Mouse (Mus musculus) G1E (cell line): ENCODE results near the gene Vps26c. TPM values are rescaled to one million over a fixed set of nuclear protein-coding genes. Genes with fewer than 3 reads are reported as not detected.
"Not testable (repeated sequence)": the region's sequence is repeated elsewhere in the genome, so short reads cannot be mapped to it uniquely, and the experiment has no call there.

ENCODE experiments used
- ATAC-seq: 2 replicates; pipeline ENCODE4 v1.8.0; 2016; ENCODE audit warnings: mild to moderate bottlenecking; ENCODE audit not compliant: insufficient number of reproducible peaks, poor library complexity, low FRiP score, severe bottlenecking; ENCODE audit errors: extremely low read depth
- DNase-seq: peaks from one replicate; pipeline ENCODE4 v3.0.0; 2012; ENCODE audit warnings: low spot score
- H3K27me3 ChIP-seq: 2 replicates; pipeline ENCODE4 v1.6.1; 2012; ENCODE audit warnings: mild to moderate bottlenecking, low read length, inconsistent platforms; ENCODE audit not compliant: insufficient read depth
- H3K36me3 ChIP-seq: replicated peaks from 2 replicates; pipeline ENCODE3; 2012; ENCODE audit warnings: mild to moderate bottlenecking, inconsistent platforms
- H3K4me1 ChIP-seq: 2 replicates; pipeline ENCODE4 v1.6.1; 2012; ENCODE audit warnings: low read depth, low read length, inconsistent platforms, mixed read lengths; ENCODE audit not compliant: insufficient read depth
- H3K4me3 ChIP-seq: 2 replicates; pipeline ENCODE4 v1.5.1; 2012; ENCODE audit warnings: low read depth, mild to moderate bottlenecking, inconsistent platforms, low read length, moderate library complexity, mixed read lengths
- H3K9me3 ChIP-seq: replicated peaks from 2 replicates; pipeline ENCODE4 v1.6.1; 2012; ENCODE audit warnings: inconsistent platforms
- CTCF ChIP-seq: IDR thresholded peaks from 2 replicates; pipeline ENCODE4 v1.5.1; 2012; ENCODE audit warnings: low read depth, low read length, inconsistent platforms, mixed read lengths
- GATA1 ChIP-seq: IDR thresholded peaks from 2 replicates; pipeline ENCODE4 v1.6.1; 2012; ENCODE audit warnings: borderline replicate concordance, low read length, inconsistent platforms, mixed read lengths
- GATA2 ChIP-seq: IDR thresholded peaks from 2 replicates; pipeline ENCODE4 v1.6.1; 2012; ENCODE audit warnings: low read depth, low read length, inconsistent platforms, borderline replicate concordance
- POLR2AphosphoS5 ChIP-seq: IDR thresholded peaks from 2 replicates; pipeline ENCODE4 v1.6.1; 2012; ENCODE audit warnings: low read depth, low read length, inconsistent platforms; ENCODE audit not compliant: insufficient replicate concordance
- TAL1 ChIP-seq: conservative IDR thresholded peaks from 2 replicates; pipeline ENCODE4 v1.6.1; 2012; ENCODE audit warnings: low read depth, low read length, inconsistent platforms, mixed read lengths
- polyA plus RNA-seq: library from polyadenylated mRNA; stranded (reverse); fragments of >175 nt; gene quantifications from 2 replicates; pipeline ENCODE4 v1.2.3, GENCODE M21; 2012
- total RNA-seq, 2 experiments: library from RNA; stranded (forward) in 1 of 2; stranded (reverse) in 1 of 2; fragments of 200-1000 nt in 1 of 2; fragments of >200 nt in 1 of 2; fragmentation: Nextera tagmentation in 1 of 2; gene quantifications; 2 replicates each; pipeline ENCODE4 v1.2.3; 2014 to 2017

The Vps26c gene
- total and polyA plus RNA-seq, 3 experiments = 3.2 to 80.7 (median 37.2) TPM

DNA sequence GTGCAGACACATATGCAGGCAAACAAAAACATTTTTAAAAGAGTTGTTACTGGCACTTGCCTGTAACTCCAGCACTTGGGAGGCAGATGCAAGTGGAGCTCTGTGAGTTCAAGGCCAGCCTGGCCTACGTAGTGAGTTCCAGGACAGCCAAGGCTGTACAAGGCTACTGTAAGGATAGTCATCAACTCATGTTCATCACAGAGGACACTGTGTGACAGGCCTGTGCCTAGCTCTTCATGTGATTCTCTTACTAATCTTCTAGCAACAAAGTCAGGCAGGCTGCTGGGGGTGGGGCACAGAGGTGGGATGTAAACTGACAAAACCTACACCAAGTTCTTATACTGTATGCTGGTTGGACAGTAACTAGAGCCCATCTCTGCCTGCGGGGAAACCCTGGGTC lies 19.6 kb downstream of the Vps26c start:
- no peak for ATAC-seq
- no peak for DNase-seq
- Histone ChIP-seq H3K36me3 (peaks cover 88% of the 10 kb centered on the region), H3K4me1 (0 out of 2 replicates have a peak, but pooled peaks cover 3% of the 10 kb centered on the region), H3K9me3 (no peaks in the 10 kb centered on the region), H3K27me3 (no peaks in the 10 kb centered on the region), H3K4me3 (no peak overlapping the region)
- TF ChIP-seq GATA2 = no peak
- TF ChIP-seq CTCF = no peak
- TF ChIP-seq GATA1 = no peak
- no peak for TF ChIP-seq POLR2AphosphoS5
- no peak for TF ChIP-seq TAL1

DNA sequence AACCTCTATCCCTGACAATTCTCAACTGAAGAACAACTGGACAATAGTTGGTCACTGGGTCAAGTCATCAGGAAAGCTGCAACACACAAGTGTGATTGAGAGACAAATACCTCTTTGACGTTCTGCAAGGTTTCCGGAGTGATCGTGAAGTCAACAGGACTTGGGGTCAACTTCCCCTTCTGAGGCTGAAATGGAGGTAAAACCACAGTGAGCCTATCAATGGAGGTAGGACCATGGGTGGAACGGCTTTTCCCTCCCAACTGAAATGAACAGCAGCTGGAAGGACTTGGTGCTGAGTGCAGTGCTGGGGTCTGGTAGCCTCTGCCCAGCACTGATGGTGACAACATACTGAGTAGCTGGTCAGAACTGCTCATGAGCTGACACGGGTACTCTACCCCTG lies 22.4 kb downstream of the Vps26c start:
- H3K9me3 ChIP-seq = no peaks in the 10 kb centered on the region
- no peaks in the 10 kb centered on the region for H3K27me3 ChIP-seq
- DNase-seq (no peak), ATAC-seq (no peak)
- H3K4me3 ChIP-seq = no peak overlapping the region
- H3K4me1 ChIP-seq = 0 out of 2 replicates have a peak, but pooled peaks cover 3% of the 10 kb centered on the region
- peaks cover 90% of the 10 kb centered on the region for H3K36me3 ChIP-seq
- TF ChIP-seq GATA2 (no peak), POLR2AphosphoS5 (no peak), CTCF (no peak), TAL1 (no peak), GATA1 (no peak)

DNA sequence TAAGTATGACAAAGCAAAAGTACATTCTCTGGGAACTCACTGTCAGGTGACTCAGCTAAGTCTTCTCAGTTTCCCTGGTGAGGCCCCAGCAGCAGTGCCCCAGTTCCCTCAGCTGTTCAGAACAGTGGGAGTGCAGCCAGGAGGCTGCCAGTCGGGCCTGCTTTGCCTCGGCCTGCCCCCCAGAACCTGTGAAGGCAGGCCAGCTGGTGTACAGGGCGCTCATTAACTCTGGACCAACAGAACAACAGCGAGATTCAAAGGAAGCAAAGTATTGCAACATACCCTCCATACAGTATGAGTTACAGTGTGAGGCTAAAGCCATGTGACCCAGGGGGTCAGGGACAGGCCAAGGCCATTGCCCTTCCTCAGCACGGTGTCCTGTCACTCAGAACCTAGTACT lies 28.7 kb downstream of the Vps26c start:
- no peaks in the 10 kb centered on the region for H3K9me3 ChIP-seq
- no peaks in the 10 kb centered on the region for H3K27me3 ChIP-seq
- ATAC-seq (peak; percentile 75), DNase-seq (no peak)
- H3K4me1 ChIP-seq = peaks cover 11% of the 10 kb centered on the region
- H3K4me3 ChIP-seq = peak overlapping the region; percentile 44; the same call in 1 of the 2 replicates
- H3K36me3 ChIP-seq = peaks cover 68% of the 10 kb centered on the region
- TF ChIP-seq CTCF (no peak), TAL1 (no peak), GATA1 (no peak), GATA2 (no peak), POLR2AphosphoS5 (no peak)

DNA sequence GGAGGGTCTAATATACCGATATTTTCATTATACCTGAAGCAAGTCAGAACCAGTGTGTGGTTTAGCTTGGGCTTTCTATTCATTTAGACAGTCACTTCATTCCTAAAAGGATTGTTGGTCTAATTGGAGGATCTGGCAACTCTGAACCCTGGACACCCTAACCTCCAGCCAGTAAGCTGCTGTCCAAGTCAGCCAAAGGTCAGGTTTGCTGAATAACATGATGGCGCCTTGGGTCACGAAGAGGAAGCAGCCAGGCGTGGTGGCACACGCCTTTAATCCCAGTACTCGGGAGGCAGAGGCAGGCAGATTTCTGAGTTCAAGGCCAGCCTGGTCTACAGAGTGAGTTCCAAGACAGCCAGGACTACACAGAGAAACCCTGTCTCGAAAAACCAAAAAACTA lies 29.5 kb downstream of the Vps26c start:
- not testable (repeated sequence) for H3K27me3 ChIP-seq, DNase-seq, H3K4me3 ChIP-seq, H3K9me3 ChIP-seq, ATAC-seq
- Histone ChIP-seq H3K36me3 (peaks cover 61% of the 10 kb centered on the region), H3K4me1 (peaks cover 11% of the 10 kb centered on the region)

DNA sequence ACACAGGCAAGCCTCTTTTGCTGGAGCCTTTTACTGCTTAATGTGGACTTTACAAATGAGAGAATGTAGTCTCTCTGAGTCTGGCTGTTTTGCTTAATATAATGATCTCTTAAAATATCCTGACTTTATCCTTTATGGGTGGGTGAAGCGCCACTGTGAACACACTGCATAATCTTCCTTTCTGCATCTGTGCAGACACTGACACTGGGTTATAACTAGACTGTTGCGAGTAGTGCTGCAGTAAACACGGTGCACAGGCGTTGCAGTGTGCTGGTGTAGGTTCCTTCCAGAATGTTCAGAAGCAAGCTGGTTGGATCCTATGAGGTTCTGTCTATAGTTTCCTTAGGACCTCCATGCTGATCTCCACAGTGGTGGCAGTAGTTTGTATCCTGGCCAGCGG lies 37.3 kb downstream of the Vps26c start:
- ATAC-seq (no peak), DNase-seq (no peak)
- Histone ChIP-seq H3K4me3 (no peak overlapping the region), H3K4me1 (no peaks in the 10 kb centered on the region), H3K36me3 (no peaks in the 10 kb centered on the region), H3K27me3 (peaks cover 9% of the 10 kb centered on the region; the same call in 1 of the 2 replicates), H3K9me3 (no peaks in the 10 kb centered on the region)
- TF ChIP-seq POLR2AphosphoS5 (no peak), CTCF (no peak), GATA1 (no peak), TAL1 (no peak), GATA2 (no peak)

DNA sequence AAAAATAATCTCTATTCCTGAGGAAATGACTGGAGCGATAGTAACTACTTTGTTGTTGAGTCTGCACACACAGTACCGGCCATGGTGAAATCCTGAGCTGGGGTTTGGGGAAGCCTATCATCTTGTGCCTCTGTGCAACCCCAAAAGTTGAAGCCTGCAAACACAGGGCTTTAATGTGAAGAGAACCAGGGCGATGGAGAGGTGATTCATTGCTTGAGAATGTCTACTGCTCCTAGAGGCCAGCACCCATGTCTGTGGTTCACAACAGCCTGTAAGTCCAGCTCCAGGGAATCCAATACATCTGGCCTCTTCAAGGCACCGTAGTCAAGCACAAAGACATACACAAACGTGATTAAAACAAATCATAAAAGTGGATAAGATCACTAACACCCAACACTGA lies 39.3 kb downstream of the Vps26c start:
- no peak for DNase-seq
- no peak for ATAC-seq

DNA sequence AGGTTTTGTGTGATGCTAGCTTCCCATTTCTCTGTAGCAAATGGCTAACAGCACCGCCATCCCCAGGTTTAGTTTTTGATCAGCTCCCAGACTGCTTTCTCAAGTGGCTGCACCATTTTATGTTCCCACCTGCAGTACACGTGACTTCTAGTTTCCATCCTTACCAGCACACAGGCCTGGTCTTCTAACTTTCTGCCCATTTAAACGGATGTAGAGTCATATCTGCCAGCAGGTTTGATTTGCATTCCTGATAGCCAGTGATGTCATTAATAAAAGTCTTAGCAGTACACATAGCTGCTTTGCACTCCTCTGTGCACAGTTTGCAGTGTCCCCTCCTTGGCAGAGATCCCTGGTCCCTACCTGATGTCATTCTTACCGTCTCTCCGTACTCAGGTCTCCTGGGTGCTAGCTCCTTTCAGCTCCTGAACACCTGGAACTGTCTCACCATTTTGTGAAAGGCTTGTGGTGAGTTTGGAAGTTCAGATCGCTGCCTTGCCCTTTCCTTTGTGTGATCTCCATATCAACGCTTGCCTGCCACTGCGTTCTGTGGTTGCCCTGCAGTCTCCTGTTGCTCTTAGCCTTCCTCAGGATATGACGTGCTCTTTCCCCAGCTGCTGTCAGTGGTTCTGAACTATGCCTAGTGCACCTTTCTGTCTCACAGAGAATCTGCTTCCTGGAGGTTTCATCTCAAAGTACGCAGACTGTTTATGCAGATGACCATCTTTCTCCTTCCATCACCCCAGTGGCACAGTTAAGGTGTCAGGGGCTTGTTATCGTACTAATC lies 41.7 kb downstream of the Vps26c start:
- H3K4me3 ChIP-seq = no peak overlapping the region
- no peaks in the 10 kb centered on the region for H3K36me3 ChIP-seq
- no peak for DNase-seq
- peaks cover 9% of the 10 kb centered on the region; the same call in 1 of the 2 replicates for H3K27me3 ChIP-seq
- H3K4me1 ChIP-seq = no peaks in the 10 kb centered on the region
- H3K9me3 ChIP-seq = no peaks in the 10 kb centered on the region
- TF ChIP-seq TAL1 (no peak), POLR2AphosphoS5 (no peak), CTCF (no peak), GATA2 (no peak), GATA1 (no peak)
- ATAC-seq = no peak

More for the DNA sequence above, 39.3 kb downstream of the Vps26c start:
- H3K9me3 ChIP-seq = no peaks in the 10 kb centered on the region
- TF ChIP-seq POLR2AphosphoS5 (no peak), GATA1 (no peak), TAL1 (no peak), GATA2 (no peak), CTCF (no peak)
- no peaks in the 10 kb centered on the region for H3K4me1 ChIP-seq
- peaks cover 9% of the 10 kb centered on the region; the same call in 1 of the 2 replicates for H3K27me3 ChIP-seq
- no peak overlapping the region for H3K4me3 ChIP-seq
- no peaks in the 10 kb centered on the region for H3K36me3 ChIP-seq
